Mouse (Mus musculus) midbrain, embryonic 10.5 days (tissue): ENCODE measurements around the gene Rtp1. TPM values are rescaled to one million over a fixed set of nuclear protein-coding genes. Genes with fewer than 3 reads are reported as not detected.
A peak's percentile ranks its signal among the peaks of the same experiment; 100 is the strongest.

Experiments
- DNase-seq: peaks from one replicate; pipeline ENCODE4 v3.0.0-alpha.2; 2017; ENCODE audit warnings: low spot score
- H3K27ac ChIP-seq: fragments of 300-500 bp; sonication (generic); replicated peaks from 2 replicates; pipeline ENCODE4 v1.5.1; 2016; ENCODE audit warnings: mild to moderate bottlenecking
- H3K27me3 ChIP-seq: fragments of 300-500 bp; sonication (generic); 2 replicates; pipeline ENCODE4 v1.6.1; 2016; ENCODE audit warnings: low read depth, mild to moderate bottlenecking; ENCODE audit not compliant: poor library complexity, severe bottlenecking
- H3K36me3 ChIP-seq: fragments of 300-500 bp; sonication (generic); 2 replicates; pipeline ENCODE4 v1.6.1; 2016; ENCODE audit warnings: mild to moderate bottlenecking, moderate library complexity
- H3K4me1 ChIP-seq: fragments of 300-500 bp; sonication (generic); 2 replicates; pipeline ENCODE4 v1.6.1; 2016
- H3K4me3 ChIP-seq: fragments of 300-500 bp; sonication (generic); 2 replicates; pipeline ENCODE4 v1.5.1; 2016; ENCODE audit warnings: mild to moderate bottlenecking, moderate library complexity
- H3K9me3 ChIP-seq: fragments of 300-500 bp; sonication (generic); replicated peaks from 2 replicates; pipeline ENCODE4 v1.6.1; 2016; ENCODE audit warnings: mild to moderate bottlenecking
- WGBS: fragments of 180-500 bp; shearing (Covaris S2); methylation state at CpG from one replicate; pipeline ENCODE4 v1.1.7; 2016; 5-methylcytosine and 5-hydroxymethylcytosine counted together
- polyA plus RNA-seq: library from polyadenylated mRNA; unstranded; fragments of >200 nt; fragmentation: Nextera tagmentation; extraction: Ambion mirVana; gene quantifications from 2 replicates; pipeline ENCODE4 v1.2.1, GENCODE M21; 2016

Gene Rtp1
- polyA plus RNA-seq: not detected in 2 replicates

DNA sequence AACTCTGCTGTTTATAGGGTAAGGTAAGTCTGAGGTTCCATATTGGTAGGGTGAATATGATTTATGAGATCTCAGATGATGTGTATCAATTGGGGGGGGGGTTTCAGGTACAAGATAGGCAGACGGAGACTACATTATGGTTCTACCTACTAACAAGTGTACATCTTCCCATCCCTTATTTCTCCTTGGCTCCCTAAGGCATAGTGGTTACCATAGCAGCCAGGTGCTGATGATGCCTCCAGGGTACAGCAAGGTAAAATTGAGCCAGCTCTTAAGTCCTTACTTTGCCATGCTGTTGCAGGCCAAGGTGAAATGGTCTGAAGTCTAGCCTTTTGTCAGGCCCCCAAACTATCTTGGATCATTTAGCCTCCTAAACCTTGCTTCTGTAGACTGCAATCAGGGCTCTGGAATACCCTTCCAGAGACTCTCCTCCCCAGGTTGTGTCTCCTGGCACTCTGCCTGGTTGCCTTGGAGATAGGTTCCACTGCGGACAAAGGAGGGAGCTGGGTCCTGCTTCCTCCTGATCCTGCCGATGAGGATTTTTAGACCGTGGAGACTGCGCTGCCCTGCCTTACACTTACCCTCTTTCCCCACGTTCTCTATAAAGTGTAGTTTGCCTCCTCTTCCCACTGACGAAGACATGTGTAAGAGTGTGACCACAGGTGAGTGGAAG lies at the start of gene Rtp1:
Rtp1 (plus strand) TSS at position 487 of the 673 bp plus-strand sequence.
- H3K27ac ChIP-seq: no peak within 1 kb of the TSS
- H3K4me3 ChIP-seq: no peak within 1 kb of the TSS
- H3K27me3 ChIP-seq: no peaks in the 10 kb centered on the region
- H3K9me3 ChIP-seq: no peaks in the 10 kb centered on the region
- H3K36me3 ChIP-seq: no peaks in the 10 kb centered on the region
- 87% methylated on average over 7 of the region's 7 CpGs for WGBS
- no peaks in the 10 kb centered on the region for H3K4me1 ChIP-seq
- no peak for DNase-seq

- Histone ChIP-seq H3K27me3 (no peaks in the 10 kb centered on the region), H3K27ac (no peak overlapping the region), H3K9me3 (no peaks in the 10 kb centered on the region), H3K36me3 (no peaks in the 10 kb centered on the region), H3K4me3 (no peak overlapping the region), H3K4me1 (no peaks in the 10 kb centered on the region)
- DNase-seq: no peak
- 85% methylated on average over 3 of the region's 3 CpGs for WGBS
Observed at GRCm38 (mm10) chr16:23379536-23380230, 49.2 kb upstream of the Rtp1 start.

GRCm38 (mm10) chr16:23384304-23384703 lies 44.6 kb upstream of the Rtp1 start:
- no peak for DNase-seq
- Histone ChIP-seq H3K4me1 (no peaks in the 10 kb centered on the region), H3K36me3 (no peaks in the 10 kb centered on the region), H3K9me3 (no peaks in the 10 kb centered on the region), H3K27ac (no peak overlapping the region), H3K27me3 (no peaks in the 10 kb centered on the region), H3K4me3 (no peak overlapping the region)

GRCm38 (mm10) chr16:23397931-23398330 lies 31.0 kb upstream of the Rtp1 start:
- WGBS: 97% methylated on average over 5 of the region's 5 CpGs

DNA sequence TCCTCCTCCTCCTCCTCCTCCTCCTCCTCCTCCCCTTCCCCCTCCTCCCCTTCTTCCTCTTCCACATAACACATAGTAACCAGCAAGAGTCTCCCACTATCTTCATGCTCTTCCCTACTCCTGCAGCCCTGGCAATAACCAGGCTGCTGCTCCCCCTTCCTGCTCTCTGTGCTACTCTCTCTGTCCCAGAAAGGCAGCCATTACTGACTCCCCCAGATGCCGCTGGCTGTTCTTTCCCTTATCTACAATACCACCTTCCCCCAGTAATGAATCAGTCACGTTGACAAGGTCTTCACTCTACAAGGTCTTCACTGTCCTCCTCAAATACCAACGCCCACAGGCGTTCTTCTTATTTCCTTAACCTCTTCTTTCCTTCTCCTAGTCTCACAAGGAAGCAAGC lies 27.5 kb upstream of the Rtp1 start:
- Histone ChIP-seq H3K4me3 (no peak overlapping the region), H3K27me3 (no peaks in the 10 kb centered on the region), H3K27ac (no peak overlapping the region), H3K4me1 (no peaks in the 10 kb centered on the region), H3K36me3 (no peaks in the 10 kb centered on the region), H3K9me3 (no peaks in the 10 kb centered on the region)
- DNase-seq: no peak
- 81% methylated on average over 4 of the region's 4 CpGs for WGBS

More at GRCm38 (mm10) chr16:23397931-23398330, 31.0 kb upstream of the Rtp1 start:
- Histone ChIP-seq H3K4me3 (no peak overlapping the region), H3K9me3 (no peaks in the 10 kb centered on the region), H3K4me1 (no peaks in the 10 kb centered on the region), H3K36me3 (no peaks in the 10 kb centered on the region), H3K27me3 (no peaks in the 10 kb centered on the region), H3K27ac (no peak overlapping the region)
- no peak for DNase-seq

DNA sequence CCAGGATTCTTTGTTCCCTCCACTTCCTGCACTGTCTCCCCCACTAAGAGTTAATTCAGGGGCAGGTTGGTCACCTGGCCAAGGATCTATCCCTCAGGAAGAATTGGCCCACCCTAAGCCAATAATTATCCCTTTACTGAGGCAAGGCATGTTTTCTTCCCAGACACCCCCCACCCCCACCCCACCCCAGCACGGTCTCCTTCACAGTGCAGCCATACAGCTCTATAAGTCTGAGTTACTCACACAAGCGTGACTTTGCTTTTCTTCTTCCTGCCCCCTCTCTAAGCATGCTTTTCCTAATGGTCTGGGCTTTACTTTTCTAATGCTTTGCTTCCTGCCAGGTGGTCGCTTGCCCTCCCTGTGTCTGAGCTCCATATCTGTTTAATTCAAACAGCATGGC lies 27.0 kb upstream of the Rtp1 start:
- Histone ChIP-seq H3K4me1 (no peaks in the 10 kb centered on the region), H3K9me3 (no peaks in the 10 kb centered on the region), H3K36me3 (no peaks in the 10 kb centered on the region), H3K27me3 (no peaks in the 10 kb centered on the region), H3K4me3 (no peak overlapping the region), H3K27ac (no peak overlapping the region)
- no peak for DNase-seq
- WGBS: 61% methylated on average over 3 of the region's 3 CpGs

GRCm38 (mm10) chr16:23403008-23403755 lies 25.8 kb upstream of the Rtp1 start:
- H3K27ac ChIP-seq: no peak overlapping the region
- DNase-seq: peak; percentile 75

GRCm38 (mm10) chr16:23412930-23413329 lies 16.0 kb upstream of the Rtp1 start:
- no peaks in the 10 kb centered on the region for H3K27me3 ChIP-seq
- no peak overlapping the region for H3K27ac ChIP-seq
- 83% methylated on average over 6 of the region's 6 CpGs for WGBS
- DNase-seq: no peak
- H3K36me3 ChIP-seq: no peaks in the 10 kb centered on the region
- no peaks in the 10 kb centered on the region for H3K9me3 ChIP-seq
- no peak overlapping the region for H3K4me3 ChIP-seq
- peaks cover 18% of the 10 kb centered on the region for H3K4me1 ChIP-seq

More at GRCm38 (mm10) chr16:23403008-23403755, 25.8 kb upstream of the Rtp1 start:
- Histone ChIP-seq H3K9me3 (no peaks in the 10 kb centered on the region), H3K4me1 (no peaks in the 10 kb centered on the region), H3K36me3 (no peaks in the 10 kb centered on the region), H3K4me3 (no peak overlapping the region), H3K27me3 (no peaks in the 10 kb centered on the region)
- WGBS: 52% methylated on average over 8 of the region's 8 CpGs

DNA sequence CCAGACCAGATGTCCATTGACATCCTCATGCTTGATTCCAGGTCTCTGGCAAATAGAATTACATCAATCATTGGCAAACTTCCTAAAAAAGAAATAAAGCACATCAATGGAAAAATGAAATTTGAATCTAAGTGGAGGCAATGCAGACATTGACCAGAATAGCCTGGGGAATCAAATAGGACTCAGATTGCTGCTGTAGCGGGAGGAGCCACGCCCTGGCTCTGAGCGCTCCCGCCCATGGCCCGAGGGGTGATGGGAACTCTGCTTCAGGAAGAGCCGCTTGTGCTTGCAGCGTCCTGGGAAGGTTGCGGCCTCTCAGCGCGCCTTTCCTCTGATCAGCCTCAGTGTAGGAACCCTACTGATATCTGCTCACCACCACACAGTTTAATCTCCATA lies 12.7 kb upstream of the Rtp1 start:
- no peaks in the 10 kb centered on the region for H3K9me3 ChIP-seq
- H3K27me3 ChIP-seq: 0 out of 2 replicates have a peak, but pooled peaks cover 6% of the 10 kb centered on the region
- WGBS: 34% methylated on average over 10 of the region's 10 CpGs
- H3K4me1 ChIP-seq: peaks cover 23% of the 10 kb centered on the region
- H3K4me3 ChIP-seq: no peak overlapping the region
- DNase-seq: no peak
- H3K36me3 ChIP-seq: no peaks in the 10 kb centered on the region
- 0 out of 2 replicates have a peak overlapping the region, but pooled peaks have one; percentile 4 for H3K27ac ChIP-seq

GRCm38 (mm10) chr16:23416657-23417293 lies 12.2 kb upstream of the Rtp1 start:
- Histone ChIP-seq H3K4me1 (peaks cover 23% of the 10 kb centered on the region), H3K27me3 (0 out of 2 replicates have a peak, but pooled peaks cover 6% of the 10 kb centered on the region), H3K9me3 (no peaks in the 10 kb centered on the region), H3K4me3 (no peak overlapping the region), H3K36me3 (no peaks in the 10 kb centered on the region), H3K27ac (peak overlapping the region; percentile 52; the same call in 1 of the 2 replicates)
- 61% methylated on average over 9 of the region's 9 CpGs for WGBS
- peak; percentile 13 for DNase-seq

DNA sequence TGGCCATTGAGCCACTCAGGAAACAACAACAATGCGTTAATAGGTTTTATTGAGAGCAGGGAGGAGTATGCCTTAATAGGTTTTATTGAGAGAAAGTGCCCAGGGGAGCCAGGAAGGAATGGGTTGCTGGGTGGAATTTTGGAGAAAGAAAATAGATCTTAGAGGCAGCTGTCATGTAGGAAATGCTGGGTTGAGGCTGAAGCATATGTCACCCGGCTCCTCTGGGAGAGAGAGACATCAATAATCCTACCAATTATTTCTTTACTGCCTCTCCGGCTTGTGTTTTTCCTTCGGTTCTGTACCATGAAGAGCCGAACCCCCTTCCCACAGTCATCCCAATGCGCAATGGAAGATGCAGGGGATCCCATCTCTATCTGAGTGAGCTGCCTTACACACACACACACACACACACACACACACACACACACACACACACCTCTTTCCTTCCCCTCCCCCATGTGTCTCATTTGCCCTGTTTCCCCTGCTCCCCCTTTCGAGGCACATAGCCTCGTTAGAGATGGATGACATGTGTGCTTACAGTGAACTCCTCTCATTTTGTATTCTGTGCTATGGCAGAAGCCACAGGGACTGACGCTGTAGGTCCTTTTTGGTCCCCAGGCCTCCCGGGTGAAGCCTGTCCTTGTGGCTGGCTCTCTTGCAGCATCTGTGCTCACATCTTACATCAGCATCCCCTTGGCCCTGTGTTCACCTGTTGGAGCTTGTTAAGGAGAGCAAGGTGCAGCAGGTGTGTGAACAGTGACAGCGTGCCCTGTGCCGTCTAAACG lies 11.3 kb upstream of the Rtp1 start:
- WGBS: 77% methylated on average over 13 of the region's 13 CpGs

More for the DNA sequence above, 11.3 kb upstream of the Rtp1 start:
- Histone ChIP-seq H3K9me3 (no peaks in the 10 kb centered on the region), H3K4me1 (peaks cover 23% of the 10 kb centered on the region), H3K27ac (peak overlapping the region; percentile 52; the same call in 1 of the 2 replicates), H3K4me3 (no peak overlapping the region), H3K36me3 (no peaks in the 10 kb centered on the region), H3K27me3 (0 out of 2 replicates have a peak, but pooled peaks cover 6% of the 10 kb centered on the region)
- DNase-seq: no peak
